ENCODE assay signal across 8 mouse cellular contexts in the genomic region with DNA sequence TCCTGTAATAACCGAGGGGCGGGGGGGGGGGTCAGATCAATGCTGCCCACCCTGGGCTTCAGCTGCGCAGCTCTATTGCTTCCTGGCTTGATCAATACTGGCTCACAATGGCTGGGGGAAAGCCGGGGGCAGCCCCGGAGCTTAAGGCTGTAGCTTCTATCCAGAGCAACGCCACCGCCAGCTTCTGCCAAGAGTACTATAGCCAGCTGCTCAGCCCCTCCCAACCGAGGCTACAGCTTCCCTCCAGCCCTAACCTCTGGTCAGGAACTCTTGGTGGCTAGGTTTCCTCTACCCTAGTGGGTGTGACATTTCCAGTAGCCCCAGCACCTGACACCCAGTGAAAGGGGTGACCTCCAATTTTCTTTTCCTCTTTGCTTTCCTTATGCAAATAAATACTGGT. TPM values are rescaled to one million over a fixed set of nuclear protein-coding genes. Genes with fewer than 3 reads are reported as not detected.
DNase-seq lines count a peak whose midpoint lies in the region; ATAC-seq lines count a peak whose summit lies in the region.

No protein-coding gene starts in this region.

- peak overlapping the region; percentile 90 for H3K4me2 ChIP-seq in heart, embryonic 16.5 days (ENCODE audit: low read depth, low read length)
- H3K4me2 ChIP-seq in forebrain, embryonic 16.5 days (ENCODE audit: low read length), result peak overlapping the region; percentile 99
- peak overlapping the region; percentile 90 for H3K4me2 ChIP-seq in limb, embryonic 12.5 days
- peak overlapping the region; percentile 97 for H3K4me2 ChIP-seq in neural tube, embryonic 15.5 days

- peaks cover 2% of the 10 kb centered on the region; the same call in 1 of the 2 replicates for H3K4me1 ChIP-seq in heart, embryonic 16.5 days (ENCODE audit: control insufficient read depth, insufficient read depth, low read length)
- peaks cover 14% of the 10 kb centered on the region for H3K4me1 ChIP-seq in forebrain, embryonic 16.5 days (replicated peaks; ENCODE audit: control insufficient read depth, insufficient read depth, low read length)
- H3K4me1 ChIP-seq in limb, embryonic 12.5 days (replicated peaks), result peaks cover 23% of the 10 kb centered on the region
- H3K4me1 ChIP-seq in neural tube, embryonic 15.5 days, result peaks cover 24% of the 10 kb centered on the region

- 3% methylated on average over 8 of the region's 8 CpGs for WGBS in heart, embryonic 16.5 days
- WGBS in forebrain, embryonic 16.5 days, result under 1% methylated on average over 8 of the region's 8 CpGs
- 1% methylated on average over 8 of the region's 8 CpGs for WGBS in limb, embryonic 12.5 days
- 3% methylated on average over 8 of the region's 8 CpGs for WGBS in neural tube, embryonic 15.5 days

- DNase-seq in heart, adult 8-10 months (ENCODE audit: low spot score), result no peak
- DNase-seq in cerebellum, postnatal 25 days, result no peak
- no peak for DNase-seq in natural killer cell, adult 2 months (ENCODE audit: low spot score in 2 of 2)

- peaks cover 43% of the 10 kb centered on the region for H3K27me3 ChIP-seq in heart, embryonic 16.5 days (ENCODE audit: control insufficient read depth, insufficient read depth, low read length)
- no peaks in the 10 kb centered on the region for H3K27me3 ChIP-seq in forebrain, embryonic 16.5 days (replicated peaks; ENCODE audit: control insufficient read depth, insufficient read depth, low read length)
- H3K27me3 ChIP-seq in limb, embryonic 12.5 days, result peaks cover 41% of the 10 kb centered on the region
- H3K27me3 ChIP-seq in neural tube, embryonic 15.5 days (replicated peaks), result peaks cover 10% of the 10 kb centered on the region

- H3K9ac ChIP-seq in heart, embryonic 16.5 days (ENCODE audit: low read length), result no peak overlapping the region
- peak overlapping the region; percentile 76 for H3K9ac ChIP-seq in forebrain, embryonic 16.5 days (replicated peaks; ENCODE audit: low read depth, low read length)
- 0 out of 2 replicates have a peak overlapping the region, but pooled peaks have one; percentile 45 for H3K9ac ChIP-seq in limb, embryonic 12.5 days (replicated peaks)
- H3K9ac ChIP-seq in neural tube, embryonic 15.5 days (replicated peaks), result no peak overlapping the region

- H3K36me3 ChIP-seq in heart, embryonic 16.5 days (ENCODE audit: control insufficient read depth, insufficient read depth), result no peaks in the 10 kb centered on the region
- no peaks in the 10 kb centered on the region for H3K36me3 ChIP-seq in forebrain, embryonic 16.5 days (ENCODE audit: control insufficient read depth, insufficient read depth)
- H3K36me3 ChIP-seq in limb, embryonic 12.5 days, result no peaks in the 10 kb centered on the region
- H3K36me3 ChIP-seq in neural tube, embryonic 15.5 days, result no peaks in the 10 kb centered on the region

- no peak for ATAC-seq in heart, embryonic 16.5 days (replicated peaks; ENCODE audit: extremely low read depth, insufficient read depth, low FRiP score)
- ATAC-seq in forebrain, embryonic 16.5 days, result peak; percentile 65
- no peak for ATAC-seq in limb, embryonic 12.5 days (ENCODE audit: insufficient number of reproducible peaks, insufficient read depth, low FRiP score, low TSS enrichment, low read depth)
- 0 out of 2 replicates have a peak, but pooled peaks have one; percentile 41 for ATAC-seq in neural tube, embryonic 15.5 days (ENCODE audit: low FRiP score)
- no peak for ATAC-seq in inflammation-experienced regulatory T-cells, adult 6 months

- no peak overlapping the region for H3K27ac ChIP-seq in heart, embryonic 16.5 days (ENCODE audit: low read length)
- no peak overlapping the region for H3K27ac ChIP-seq in forebrain, embryonic 16.5 days (ENCODE audit: low read length)
- no peak overlapping the region for H3K27ac ChIP-seq in limb, embryonic 12.5 days
- no peak overlapping the region for H3K27ac ChIP-seq in neural tube, embryonic 15.5 days (replicated peaks)

- peaks cover 3% of the 10 kb centered on the region; the same call in 1 of the 2 replicates for H3K9me3 ChIP-seq in heart, embryonic 16.5 days (replicated peaks; ENCODE audit: control insufficient read depth, low read length)
- no peaks in the 10 kb centered on the region for H3K9me3 ChIP-seq in forebrain, embryonic 16.5 days (ENCODE audit: control insufficient read depth, low read length)
- H3K9me3 ChIP-seq in limb, embryonic 12.5 days, result peaks cover 4% of the 10 kb centered on the region; the same call in 1 of the 2 replicates
- H3K9me3 ChIP-seq in neural tube, embryonic 15.5 days (replicated peaks), result no peaks in the 10 kb centered on the region

- H3K4me3 ChIP-seq in heart, embryonic 16.5 days (ENCODE audit: low read length), result peak overlapping the region; percentile 23
- peak overlapping the region; percentile 65; the same call in 1 of the 2 replicates for H3K4me3 ChIP-seq in forebrain, embryonic 16.5 days (replicated peaks; ENCODE audit: low read length)
- peak overlapping the region; percentile 50 for H3K4me3 ChIP-seq in limb, embryonic 12.5 days (replicated peaks)
- peak overlapping the region; percentile 50 for H3K4me3 ChIP-seq in neural tube, embryonic 15.5 days (replicated peaks)

RNA-seq across cellular contexts. Expression of a gene that starts 36.8 kb away (rescaled TPM):
- 2.0 and 2.8 TPM in 2 replicates for polyA plus RNA-seq in heart, embryonic 16.5 days (2015; fragmentation: Nextera tagmentation; extraction: Ambion mirVana)
- total RNA-seq in heart, adult 8-10 months (2022), result 1 to 10 TPM in 3 of 4 experiments, under 1 TPM in 1; 0.92 to 1.4 (median 1.2) TPM
- polyA plus RNA-seq in forebrain, embryonic 16.5 days (2015; fragmentation: Nextera tagmentation; extraction: Ambion mirVana), result 12.5 and 14.6 TPM in 2 replicates
- 17.9 and 22.3 TPM in 2 replicates for polyA plus RNA-seq in limb, embryonic 12.5 days (2016; fragmentation: Nextera tagmentation; extraction: Ambion mirVana)
- 11.6 and 11.7 TPM in 2 replicates for polyA plus RNA-seq in neural tube, embryonic 15.5 days (2015; fragmentation: Nextera tagmentation; extraction: Ambion mirVana)
- polyA plus RNA-seq in inflammation-experienced regulatory T-cells, adult 6 months (2017; shearing (Covaris generic)), result not detected

Comparison
In these comparisons a context has a peak if more than half of its experiments do, and no peak if none do; other contexts are left out.
1. ATAC-seq: peak in forebrain, embryonic 16.5 days (single experiment) and neural tube, embryonic 15.5 days (single experiment); none in heart, embryonic 16.5 days (single experiment), limb, embryonic 12.5 days (single experiment) and inflammation-experienced regulatory T-cells, adult 6 months (single experiment).
2. H3K9ac ChIP-seq: peak in forebrain, embryonic 16.5 days (single experiment) and limb, embryonic 12.5 days (single experiment); none in heart, embryonic 16.5 days (single experiment) and neural tube, embryonic 15.5 days (single experiment).
3. Peak in every context shown above with its lines, with median percentiles within 50 percentile points of each other: H3K4me2 ChIP-seq and H3K4me3 ChIP-seq.